Mouse (Mus musculus) left cerebral cortex, adult 18-20 months (tissue): ENCODE measurements around the gene Mfsd14a. TPM values are rescaled to one million over a fixed set of nuclear protein-coding genes. Genes with fewer than 3 reads are reported as not detected.

Experiments
- DNase-seq, 2 experiments: peaks; one replicate each; pipeline ENCODE4 v3.0.0; 2021 to 2022; ENCODE audit warnings: low spot score in 2 of 2, mixed read lengths in 1 of 2
- total RNA-seq, 2 experiments: library from RNA; stranded (reverse); gene quantifications; 2 replicates each; pipeline ENCODE4 v1.2.3; 2021

The Mfsd14a gene
- total RNA-seq, 2 experiments from 2014 or later: 52.7 to 57.1 TPM

- no peak for DNase-seq
These were observed 57.9 kb downstream of the Mfsd14a start for GRCm38 (mm10) chr3:116604570-116604969.

DNA sequence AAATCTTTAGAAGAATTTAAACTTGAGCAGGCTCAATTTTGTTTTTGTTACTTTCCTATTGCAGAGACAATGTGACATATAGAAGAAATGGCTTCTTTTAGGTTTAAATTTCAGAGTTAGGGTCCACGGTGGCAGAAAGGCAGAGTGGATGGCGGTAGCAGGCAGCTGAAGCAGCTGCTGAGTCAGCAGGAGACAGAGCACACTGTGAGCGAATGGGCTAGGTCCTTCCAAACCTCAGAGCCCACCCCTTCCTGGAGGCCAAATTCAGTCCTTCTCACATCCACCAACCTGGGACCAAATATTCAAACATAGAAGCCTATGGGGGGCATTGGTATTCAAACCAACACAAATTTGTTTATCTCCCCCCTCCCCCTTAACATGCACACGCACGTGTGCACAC lies 60.7 kb downstream of the Mfsd14a start:
- no peak for DNase-seq

GRCm38 (mm10) chr3:116601005-116601404 lies 61.5 kb downstream of the Mfsd14a start:
- no peak for DNase-seq

DNA sequence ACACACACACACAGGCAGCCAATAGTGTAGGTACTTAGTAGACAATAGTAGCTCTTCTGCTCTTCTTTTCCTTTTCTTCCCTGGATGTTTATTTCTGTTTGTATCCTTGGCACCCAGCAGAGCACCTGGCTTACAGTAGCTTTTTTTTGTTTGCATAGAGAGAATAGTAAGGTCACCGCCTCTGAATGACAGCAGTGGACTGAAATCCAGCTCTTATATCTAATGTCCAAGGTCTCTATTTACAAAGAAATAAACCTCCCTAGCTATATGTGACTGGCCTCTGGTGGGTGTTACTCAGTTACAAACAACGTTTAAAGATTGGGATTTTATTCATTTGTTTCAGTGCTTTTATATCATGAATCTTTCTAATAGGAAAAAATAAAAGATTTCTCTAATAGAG lies 62.8 kb downstream of the Mfsd14a start:
- DNase-seq: no peak

DNA sequence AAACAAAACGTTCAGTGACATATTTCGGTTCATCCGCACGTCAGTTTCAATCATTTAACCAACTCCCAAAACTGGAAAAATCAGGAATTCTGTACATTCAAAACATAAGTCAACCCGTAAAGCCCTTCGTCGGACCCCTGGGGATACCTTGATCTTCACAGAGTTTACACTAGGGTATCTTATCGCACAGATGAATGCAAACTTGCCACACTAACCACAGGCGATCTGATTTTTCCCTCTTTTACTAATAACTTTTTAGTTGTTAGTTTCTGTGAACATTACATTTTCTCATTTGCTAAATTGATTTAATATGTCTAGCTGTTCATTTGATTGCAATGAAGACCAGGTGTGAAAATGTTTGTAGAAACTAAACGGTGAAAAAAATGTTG lies 66.9 kb downstream of the Mfsd14a start:
- DNase-seq: no peak

DNA sequence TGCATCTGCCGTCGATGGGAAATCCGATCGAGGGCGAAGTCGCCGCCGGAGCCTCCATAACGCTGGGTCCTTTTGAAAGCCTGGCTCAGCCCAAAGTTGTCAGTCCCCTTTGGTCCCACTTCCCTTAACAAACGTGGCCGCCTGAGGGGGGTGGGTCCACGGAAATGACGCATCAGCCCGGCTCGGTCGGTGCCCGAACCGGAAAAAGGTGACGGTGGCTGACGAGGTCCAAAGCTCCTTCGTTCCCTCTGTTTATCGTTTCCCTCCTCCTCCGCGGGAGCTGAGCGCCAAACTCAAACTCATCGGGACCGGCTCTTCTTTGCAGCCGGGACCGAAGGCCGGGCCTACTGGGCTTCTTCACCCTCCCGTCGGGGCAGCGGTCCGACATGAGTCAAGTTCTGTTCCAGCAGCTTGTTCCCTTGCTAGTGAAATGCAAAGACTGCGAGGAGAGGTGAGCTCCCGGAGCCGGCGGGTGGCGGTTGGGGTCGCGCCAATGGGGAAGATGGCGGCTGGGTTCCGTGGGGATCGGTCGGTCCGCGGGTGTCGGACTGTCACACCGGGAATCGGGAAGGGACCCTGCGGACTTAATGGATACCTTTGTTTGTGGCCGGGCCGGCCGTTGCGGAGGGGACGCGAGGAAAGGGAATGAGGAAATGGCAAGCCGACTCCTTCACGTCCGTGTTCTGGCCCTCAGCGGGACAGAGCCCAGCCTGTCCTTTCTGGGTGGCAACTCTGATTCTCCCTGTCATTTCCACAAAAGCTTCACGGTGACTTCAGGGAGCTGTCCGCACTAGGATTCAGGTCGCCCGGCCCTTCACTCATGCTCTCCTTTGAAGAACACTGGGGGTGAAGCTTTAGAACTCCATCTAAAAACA lies 67.5 kb downstream of the Mfsd14a start, which contains the start of gene Sass6:
Sass6 (plus strand) TSS at position 255 of the 875 bp plus-strand sequence.
- peak; percentile 98 to 100 for DNase-seq

- no peak for DNase-seq
These were observed 68.3 kb downstream of the Mfsd14a start for GRCm38 (mm10) chr3:116594076-116594727.

DNA sequence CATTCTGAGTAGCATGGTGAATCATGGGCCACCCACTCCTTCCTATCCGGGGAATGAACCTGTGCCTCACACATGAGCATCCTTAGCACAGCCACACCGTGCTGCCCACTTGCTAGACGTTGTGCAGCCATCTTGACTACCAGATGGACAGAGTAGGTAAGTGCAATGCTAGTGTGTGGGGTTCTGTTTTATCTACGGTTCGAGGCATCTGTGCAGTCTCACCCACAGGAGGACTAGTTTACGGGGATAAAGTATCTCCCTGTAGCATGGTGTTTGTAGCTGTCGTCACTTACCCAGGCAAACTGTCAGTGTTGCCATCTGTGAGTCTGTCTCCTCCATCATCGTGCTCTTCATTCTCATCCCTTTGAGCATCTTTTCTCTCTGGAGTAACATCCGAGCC lies 80.3 kb downstream of the Mfsd14a start:
- DNase-seq: peak; percentile 60 to 61

Other genes starting within 250 kb of the Mfsd14a start
- 1 to 10 TPM; 3.4 to 3.6 TPM for gene Cdc14a, start 238.6 kb downstream of the Mfsd14a start, total RNA-seq
- gene Rtca, start 154.5 kb downstream of the Mfsd14a start, total RNA-seq: 10 to 100 TPM; 57.0 to 61.5 TPM
- 10 to 100 TPM; 14.1 to 15.1 TPM for gene Dbt, start 149.6 kb downstream of the Mfsd14a start, total RNA-seq
- not detected for gene Lrrc39, start 99.7 kb downstream of the Mfsd14a start, total RNA-seq
- gene Sass6, start 67.7 kb downstream of the Mfsd14a start, total RNA-seq: 1 to 10 TPM; 6.4 to 9.1 TPM
- gene Trmt13, start 48.1 kb downstream of the Mfsd14a start, total RNA-seq: 10 to 100 TPM; 15.3 to 15.9 TPM
- gene Gm43191, start 18.6 kb upstream of the Mfsd14a start, total RNA-seq: 1 to 10 TPM; 2.1 to 3.4 TPM
- gene Slc35a3, start 50.2 kb upstream of the Mfsd14a start, total RNA-seq: 10 to 100 TPM; 15.4 to 16.2 TPM
- gene Agl, start 145.5 kb upstream of the Mfsd14a start, total RNA-seq: 10 to 100 TPM; 23.4 to 25.7 TPM
- gene Frrs1, start 196.8 kb upstream of the Mfsd14a start, total RNA-seq: under 1 TPM; 0.26 to 0.77 TPM